Mouse (Mus musculus) thymus, adult 2 months (tissue): Measurements from ENCODE around the gene Map6.

Experiments
- CTCF ChIP-seq: fragments of 200-500 bp; IDR thresholded peaks from 2 replicates; pipeline ENCODE4 v1.5.1; 2012; ENCODE audit warnings: mild to moderate bottlenecking, control low read depth, low read length, moderate library complexity, borderline replicate concordance; ENCODE audit not compliant: control insufficient read depth, poor library complexity, insufficient read depth; ENCODE audit errors: extremely low read depth
- POLR2A ChIP-seq: fragments of 200-500 bp; IDR thresholded peaks from 2 replicates; pipeline ENCODE4 v1.6.1; 2012; ENCODE audit warnings: mild to moderate bottlenecking, low read length, control low read depth, moderate library complexity; ENCODE audit not compliant: control insufficient read depth, poor library complexity, insufficient read depth; ENCODE audit errors: extremely low read depth

GRCm38 (mm10) chr7:99366716-99367115 lies 99.5 kb downstream of the Map6 start:
- TF ChIP-seq POLR2A (no peak), CTCF (no peak)
